Mouse (Mus musculus) limb, embryonic 13.5 days (tissue): ENCODE data around the gene Pik3ip1. TPM values are rescaled to one million over a fixed set of nuclear protein-coding genes. Genes with fewer than 3 reads are reported as not detected.

Experiments used
- ATAC-seq: fragments of 200-750 bp; cut with Nextera tagmentation; 2 replicates; pipeline ENCODE4 v1.8.0; 2017; ENCODE audit warnings: low read depth, moderate number of reproducible peaks, moderate TSS enrichment; ENCODE audit not compliant: low FRiP score
- H3K27ac ChIP-seq: fragments of 300-500 bp; sonication (generic); 2 replicates; pipeline ENCODE4 v1.5.1; 2015; ENCODE audit warnings: inconsistent platforms, mild to moderate bottlenecking, moderate library complexity
- H3K27me3 ChIP-seq: fragments of 300-500 bp; sonication (generic); 2 replicates; pipeline ENCODE4 v1.6.1; 2015; ENCODE audit warnings: mild to moderate bottlenecking, inconsistent platforms
- H3K36me3 ChIP-seq: fragments of 300-500 bp; sonication (generic); 2 replicates; pipeline ENCODE4 v1.6.1; 2015; ENCODE audit warnings: inconsistent platforms, mild to moderate bottlenecking, moderate library complexity
- H3K4me1 ChIP-seq: fragments of 300-500 bp; sonication (generic); 2 replicates; pipeline ENCODE4 v1.6.1; 2015; ENCODE audit warnings: inconsistent platforms
- H3K4me2 ChIP-seq: fragments of 300-500 bp; sonication (generic); replicated peaks from 2 replicates; pipeline ENCODE4 v1.6.1; 2015; ENCODE audit warnings: inconsistent platforms, mild to moderate bottlenecking, moderate library complexity
- H3K4me3 ChIP-seq: fragments of 300-500 bp; sonication (generic); 2 replicates; pipeline ENCODE4 v1.5.1; 2015; ENCODE audit warnings: moderate library complexity, mild to moderate bottlenecking, inconsistent platforms
- H3K9ac ChIP-seq: fragments of 300-500 bp; sonication (generic); 2 replicates; pipeline ENCODE4 v1.6.1; 2015; ENCODE audit warnings: mild to moderate bottlenecking, inconsistent platforms
- H3K9me3 ChIP-seq: fragments of 300-500 bp; sonication (generic); 2 replicates; pipeline ENCODE4 v1.6.1; 2016; ENCODE audit warnings: inconsistent platforms
- WGBS: fragments of 180-500 bp; shearing (Covaris S2); methylation state at CpG from one replicate; pipeline ENCODE4 v1.1.7; 2015; 5-methylcytosine and 5-hydroxymethylcytosine counted together
- polyA plus RNA-seq: library from polyadenylated mRNA; unstranded; fragments of >200 nt; fragmentation: Nextera tagmentation; extraction: Ambion mirVana; gene quantifications from 2 replicates; pipeline ENCODE4 v1.2.1, GENCODE M21; 2015

The Pik3ip1 gene
- polyA plus RNA-seq, 1 experiment from 2014 or later: 17.2 TPM

DNA sequence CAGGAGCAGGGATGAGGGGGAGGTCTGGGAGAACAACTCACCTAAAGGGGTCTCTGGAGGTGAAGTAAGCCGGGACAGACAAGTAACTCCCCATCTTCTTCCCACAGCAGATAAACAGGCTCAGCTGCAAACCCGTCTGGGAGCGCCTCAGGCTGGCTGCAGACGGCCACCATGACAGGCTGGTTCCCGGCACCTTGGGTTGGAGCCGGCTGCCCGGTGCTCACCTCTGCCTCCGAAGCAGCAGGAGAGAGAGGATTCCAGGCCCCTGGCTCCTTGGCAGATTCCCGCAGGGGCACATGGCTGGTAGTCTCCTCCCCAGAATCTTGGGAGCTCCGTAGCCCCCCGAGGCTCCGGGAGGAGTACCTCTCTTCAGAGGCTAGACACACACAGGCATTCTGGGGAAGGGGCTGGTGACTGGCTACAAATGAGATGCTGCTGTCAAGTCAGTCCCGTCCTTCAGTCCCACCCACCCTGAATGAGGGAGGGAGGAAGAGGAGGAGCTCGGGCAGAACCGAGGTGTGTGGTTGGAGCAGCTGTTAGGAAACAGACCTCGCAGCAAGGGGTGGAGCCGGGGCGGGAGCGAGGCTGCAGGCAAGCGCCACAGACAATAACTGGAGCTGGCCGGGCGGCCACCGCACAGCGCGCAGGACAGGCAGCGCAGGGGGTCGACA lies 40.9 kb downstream of the Pik3ip1 start:
- H3K4me1 ChIP-seq: peaks cover 51% of the 10 kb centered on the region
- peak overlapping the region; percentile 75 for H3K9ac ChIP-seq
- peak overlapping the region; percentile 97 for H3K4me2 ChIP-seq
- WGBS: 2% methylated on average over 27 of the region's 27 CpGs
- peak overlapping the region; percentile 65; the same call in 1 of the 2 replicates for H3K27ac ChIP-seq
- H3K27me3 ChIP-seq: no peaks in the 10 kb centered on the region
- ATAC-seq: peak; percentile 96
- H3K36me3 ChIP-seq: no peaks in the 10 kb centered on the region
- peak overlapping the region; percentile 64 for H3K4me3 ChIP-seq
- no peaks in the 10 kb centered on the region for H3K9me3 ChIP-seq

DNA sequence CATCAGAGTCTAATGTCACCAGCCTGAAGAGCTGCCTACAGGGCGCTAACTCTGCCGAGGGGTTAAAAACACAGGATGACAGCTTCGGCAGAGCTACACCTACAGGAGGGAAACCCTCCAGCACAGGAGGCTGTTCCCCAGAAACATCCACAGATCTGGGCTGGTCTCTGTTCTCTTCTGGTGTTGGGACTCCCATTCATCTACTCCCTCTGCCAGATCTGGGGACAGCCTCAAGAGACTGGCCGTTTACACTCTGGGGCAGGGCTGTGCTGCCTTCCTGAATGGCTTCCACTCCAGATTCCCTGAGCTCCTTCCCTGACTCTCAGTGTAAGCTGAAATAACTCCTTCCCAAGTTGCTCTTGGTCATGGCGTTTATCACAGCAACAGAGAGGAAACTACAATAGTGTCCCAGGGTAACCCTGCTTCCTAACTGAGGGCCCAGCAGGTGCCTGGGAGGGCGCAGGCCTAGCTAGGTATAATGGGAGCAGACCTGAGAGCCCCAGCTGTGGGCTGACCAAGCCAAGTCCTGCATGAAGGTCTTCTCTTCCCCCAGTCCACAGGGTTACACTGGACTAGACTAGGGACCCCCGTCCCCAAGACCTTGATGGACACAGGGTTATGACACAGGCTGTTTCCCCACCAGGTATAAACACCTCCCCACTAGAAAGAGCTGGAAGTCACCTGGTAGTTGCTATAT lies 41.5 kb downstream of the Pik3ip1 start:
- peak overlapping the region; percentile 74 for H3K9ac ChIP-seq
- H3K27me3 ChIP-seq: no peaks in the 10 kb centered on the region
- peak overlapping the region; percentile 65 for H3K27ac ChIP-seq
- H3K4me2 ChIP-seq: peak overlapping the region; percentile 97
- no peaks in the 10 kb centered on the region for H3K36me3 ChIP-seq
- no peak; the same call in 1 of the 2 replicates for ATAC-seq
- no peaks in the 10 kb centered on the region for H3K9me3 ChIP-seq
- H3K4me1 ChIP-seq: peaks cover 51% of the 10 kb centered on the region
- peak overlapping the region; percentile 64 for H3K4me3 ChIP-seq
- WGBS: 24% methylated on average over 7 of the region's 7 CpGs

DNA sequence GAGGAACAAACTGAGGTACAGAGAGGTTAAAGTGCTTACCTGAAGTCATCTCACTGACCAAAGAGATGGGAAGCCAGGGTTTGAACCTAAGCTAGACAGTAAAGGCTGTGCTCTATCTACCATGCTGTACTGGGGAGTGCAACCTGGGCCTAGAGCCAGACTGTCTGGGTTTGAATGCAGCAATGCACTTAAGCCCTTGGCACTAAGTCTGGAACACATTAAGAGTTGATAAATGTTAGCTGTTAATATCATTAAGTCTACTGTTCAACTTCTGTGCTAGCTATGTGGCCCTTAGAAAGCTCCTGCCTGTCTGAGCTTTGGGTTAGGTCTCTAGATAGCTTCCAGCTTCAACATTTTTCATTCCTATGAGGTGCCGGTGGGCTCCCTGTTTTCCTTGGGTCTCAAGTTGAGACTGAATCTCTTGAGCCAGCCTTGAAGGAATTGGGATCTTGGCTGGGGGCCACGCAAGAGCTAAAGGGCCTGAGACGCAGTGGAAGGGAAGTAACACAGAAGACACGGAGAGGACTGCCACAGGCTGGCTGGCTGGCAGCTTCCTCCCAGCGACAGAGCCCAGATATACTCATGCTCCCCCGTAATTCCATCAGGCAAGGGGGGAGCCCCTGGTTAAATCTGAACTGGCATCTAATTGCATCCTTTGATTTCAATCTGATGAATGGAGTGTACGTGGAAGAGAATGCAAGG lies 43.5 kb downstream of the Pik3ip1 start:
- ATAC-seq: no peak
- Histone ChIP-seq H3K4me2 (peak overlapping the region; percentile 46), H3K27me3 (no peaks in the 10 kb centered on the region), H3K4me1 (peaks cover 51% of the 10 kb centered on the region), H3K36me3 (no peaks in the 10 kb centered on the region), H3K4me3 (no peak overlapping the region), H3K9ac (0 out of 2 replicates have a peak overlapping the region, but pooled peaks have one; percentile 40), H3K9me3 (no peaks in the 10 kb centered on the region), H3K27ac (peak overlapping the region; percentile 67)
- 14% methylated on average over 7 of the region's 7 CpGs for WGBS

DNA sequence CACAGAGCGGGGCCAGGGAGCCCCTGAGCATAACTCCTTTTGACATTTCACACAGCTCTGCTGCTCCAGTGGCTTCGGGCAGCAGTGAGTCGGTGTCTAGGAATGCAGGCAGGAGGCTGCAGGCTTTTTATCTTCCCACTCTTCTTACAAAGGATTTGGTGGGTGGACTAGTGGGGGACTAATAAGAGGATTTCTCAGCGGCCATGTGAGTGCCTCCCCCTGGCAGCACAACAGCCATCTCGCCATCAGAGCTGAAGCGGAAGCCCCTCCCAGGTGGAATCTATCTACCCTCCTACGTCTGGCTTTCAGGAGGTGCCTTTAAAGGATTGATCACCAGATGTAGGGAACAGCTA lies 44.1 kb downstream of the Pik3ip1 start:
- peak overlapping the region; percentile 46 for H3K4me2 ChIP-seq
- peaks cover 46% of the 10 kb centered on the region for H3K4me1 ChIP-seq
- no peaks in the 10 kb centered on the region for H3K27me3 ChIP-seq
- peak overlapping the region; percentile 40; the same call in 1 of the 2 replicates for H3K9ac ChIP-seq
- 4% methylated on average over 7 of the region's 7 CpGs for WGBS
- H3K4me3 ChIP-seq: no peak overlapping the region
- no peaks in the 10 kb centered on the region for H3K9me3 ChIP-seq
- peak overlapping the region; percentile 67 for H3K27ac ChIP-seq
- ATAC-seq: no peak
- no peaks in the 10 kb centered on the region for H3K36me3 ChIP-seq

DNA sequence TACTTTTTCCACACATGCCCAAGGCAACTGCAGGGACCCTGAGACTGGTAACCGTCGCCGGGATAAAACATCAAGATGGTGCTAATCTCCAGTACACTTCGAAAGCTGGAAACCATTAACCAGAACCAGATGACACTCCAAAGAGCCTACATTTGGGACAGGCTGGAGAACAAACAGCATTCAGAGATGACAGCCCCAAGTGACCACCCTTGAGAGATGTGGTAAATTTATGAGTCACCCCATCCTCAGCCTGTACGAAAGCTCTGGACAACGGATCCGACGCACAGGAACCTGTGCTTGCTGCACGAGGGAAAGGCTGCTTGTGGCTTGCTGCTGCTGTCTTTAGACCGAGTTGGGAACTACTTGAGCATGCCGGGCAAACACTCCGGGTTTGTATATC lies 44.5 kb downstream of the Pik3ip1 start:
- peak overlapping the region; percentile 67; the same call in 1 of the 2 replicates for H3K27ac ChIP-seq
- no peaks in the 10 kb centered on the region for H3K36me3 ChIP-seq
- 24% methylated on average over 12 of the region's 12 CpGs for WGBS
- H3K9ac ChIP-seq: peak overlapping the region; percentile 40; the same call in 1 of the 2 replicates
- ATAC-seq: no peak
- no peak overlapping the region for H3K4me3 ChIP-seq
- peaks cover 42% of the 10 kb centered on the region for H3K4me1 ChIP-seq
- H3K27me3 ChIP-seq: no peaks in the 10 kb centered on the region
- no peaks in the 10 kb centered on the region for H3K9me3 ChIP-seq
- H3K4me2 ChIP-seq: peak overlapping the region; percentile 46

DNA sequence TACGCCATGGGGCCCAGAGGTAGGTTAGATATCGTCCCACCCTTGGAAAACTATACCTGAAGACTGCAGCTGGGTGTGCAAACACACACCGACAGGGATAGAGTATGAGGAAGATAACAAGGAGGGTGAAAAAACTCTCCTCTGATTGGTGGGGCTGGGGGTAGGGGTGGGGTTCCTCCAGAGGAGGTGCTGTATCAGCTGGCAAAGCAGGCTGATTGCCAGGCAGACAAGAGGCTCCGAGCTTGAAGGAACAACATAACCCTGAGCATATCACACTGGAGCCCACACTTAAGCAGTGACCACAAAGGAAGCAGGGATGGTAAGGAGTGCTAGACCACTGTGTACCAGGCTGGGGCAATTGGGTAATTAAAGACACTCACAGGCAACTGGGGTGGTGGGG lies 49.2 kb downstream of the Pik3ip1 start:
- Histone ChIP-seq H3K4me3 (no peak overlapping the region), H3K36me3 (peaks cover 20% of the 10 kb centered on the region), H3K9me3 (no peaks in the 10 kb centered on the region), H3K27me3 (no peaks in the 10 kb centered on the region), H3K27ac (no peak overlapping the region), H3K9ac (no peak overlapping the region), H3K4me2 (no peak overlapping the region), H3K4me1 (peaks cover 10% of the 10 kb centered on the region)
- WGBS: 87% methylated on average over 4 of the region's 4 CpGs
- ATAC-seq: no peak

DNA sequence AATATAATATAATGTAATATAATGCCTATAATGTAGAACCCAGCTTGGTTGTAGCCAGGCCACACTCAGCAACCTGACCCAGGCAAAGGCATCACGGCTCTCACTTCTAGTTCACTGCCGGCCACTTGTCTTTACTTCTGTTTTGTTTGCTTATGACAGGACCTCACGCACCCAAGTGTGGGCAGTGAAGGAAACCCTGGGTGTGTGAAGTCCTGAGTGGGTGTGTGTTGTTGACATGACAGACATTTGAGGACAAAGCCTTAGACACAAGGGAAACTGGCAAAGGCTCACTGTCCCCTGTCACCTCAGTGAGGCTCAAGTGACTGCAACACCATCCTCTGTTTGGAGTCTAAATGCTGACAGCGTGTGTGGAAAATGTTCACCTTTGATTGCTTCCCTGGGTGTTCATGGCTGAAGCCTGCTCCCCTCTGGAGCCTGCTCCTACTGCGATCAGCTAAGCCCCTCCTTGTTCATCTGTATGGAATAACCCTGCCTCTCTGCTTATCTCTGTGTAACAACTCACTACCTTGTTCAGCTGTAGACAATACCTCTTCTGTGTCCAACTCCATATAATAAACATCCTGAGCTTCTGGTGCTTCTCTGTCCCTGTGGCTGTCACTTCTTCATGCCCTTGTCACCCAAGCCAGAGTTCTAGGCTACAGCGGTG lies 51.1 kb downstream of the Pik3ip1 start:
- Histone ChIP-seq H3K27me3 (no peaks in the 10 kb centered on the region), H3K9me3 (no peaks in the 10 kb centered on the region), H3K9ac (no peak overlapping the region), H3K27ac (no peak overlapping the region), H3K4me1 (no peaks in the 10 kb centered on the region), H3K4me2 (no peak overlapping the region), H3K36me3 (peaks cover 22% of the 10 kb centered on the region), H3K4me3 (no peak overlapping the region)
- WGBS: 91% methylated on average over 6 of the region's 6 CpGs
- ATAC-seq: no peak

DNA sequence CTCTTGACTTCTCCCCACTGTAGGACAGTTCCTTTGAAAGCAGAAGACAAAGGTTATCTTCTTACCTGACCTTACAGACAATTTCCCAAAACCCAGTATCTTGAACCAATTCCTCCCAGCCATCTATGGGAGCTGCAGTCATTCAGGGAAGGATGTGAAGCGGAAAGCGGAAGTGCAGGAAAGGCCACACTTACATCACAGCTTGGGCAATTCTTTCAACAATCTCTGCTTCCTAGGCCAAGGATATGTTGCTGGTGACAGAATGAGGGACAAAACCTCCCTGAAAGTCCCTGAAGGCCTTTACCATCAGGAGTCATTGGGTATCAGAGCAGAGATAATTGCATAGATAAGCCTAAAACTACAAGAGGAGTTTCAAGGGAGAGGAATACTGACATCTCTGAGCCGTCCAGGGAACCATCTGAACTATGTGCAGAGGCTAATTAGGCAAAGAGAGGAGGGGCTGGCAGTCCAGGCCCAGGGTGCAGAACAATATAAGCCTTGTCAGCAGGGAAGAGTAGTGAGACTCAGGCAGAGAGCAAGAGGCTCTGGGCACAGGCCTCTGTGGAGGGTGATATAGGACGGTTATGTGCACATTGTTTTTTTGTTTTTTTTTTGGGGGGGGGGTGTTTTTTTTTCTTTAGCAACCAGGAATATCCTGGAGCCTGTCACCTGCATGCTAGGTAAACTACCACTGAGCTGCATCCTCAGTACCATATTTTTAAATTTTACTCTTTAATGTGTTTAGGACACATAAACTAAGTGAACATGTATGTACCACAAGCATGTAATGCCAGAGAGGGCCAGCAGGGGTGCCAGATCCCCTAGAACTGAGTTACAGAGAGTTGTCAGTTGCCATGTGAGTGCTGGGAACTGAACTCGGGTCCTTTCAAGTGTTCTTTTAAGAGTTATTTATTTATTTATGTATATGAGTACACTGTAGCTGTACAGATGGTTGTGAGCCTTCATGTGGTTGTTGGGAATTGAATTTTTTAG lies 52.7 kb downstream of the Pik3ip1 start:
- no peaks in the 10 kb centered on the region for H3K27me3 ChIP-seq
- no peak for ATAC-seq
- 82% methylated on average over 5 of the region's 5 CpGs for WGBS

DNA sequence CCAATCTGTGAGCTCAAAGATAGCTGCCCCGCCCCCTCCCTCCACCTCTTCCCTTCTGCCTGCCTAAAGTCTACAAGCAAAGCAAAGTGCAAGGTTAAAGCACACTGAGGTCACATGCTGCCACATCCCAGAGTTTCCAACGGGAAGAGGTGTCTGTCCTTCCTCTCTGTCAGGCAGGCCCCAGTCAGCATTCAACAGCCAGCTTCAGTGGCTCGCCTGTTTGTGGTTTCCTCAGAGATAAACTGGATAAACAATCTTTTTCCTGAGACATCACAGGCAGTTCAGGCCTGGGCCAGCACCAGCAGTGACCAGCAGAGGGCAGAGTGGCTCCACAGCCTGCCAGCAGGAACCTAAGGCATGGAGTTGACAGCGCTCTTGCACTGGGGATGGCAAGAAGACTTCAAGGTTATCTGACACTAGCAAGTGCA lies 56.8 kb downstream of the Pik3ip1 start:
- no peak overlapping the region for H3K4me3 ChIP-seq
- H3K4me2 ChIP-seq: no peak overlapping the region
- ATAC-seq: peak; percentile 73; the same call in 1 of the 2 replicates
- no peak overlapping the region for H3K27ac ChIP-seq
- no peak overlapping the region for H3K9ac ChIP-seq
- WGBS: 19% methylated on average over 4 of the region's 4 CpGs
- no peaks in the 10 kb centered on the region for H3K27me3 ChIP-seq
- no peaks in the 10 kb centered on the region for H3K4me1 ChIP-seq
- no peaks in the 10 kb centered on the region for H3K9me3 ChIP-seq
- H3K36me3 ChIP-seq: peaks cover 21% of the 10 kb centered on the region

More for the DNA sequence above, 52.7 kb downstream of the Pik3ip1 start:
- no peaks in the 10 kb centered on the region for H3K9me3 ChIP-seq
- no peak overlapping the region for H3K4me2 ChIP-seq
- H3K36me3 ChIP-seq: peaks cover 25% of the 10 kb centered on the region
- H3K9ac ChIP-seq: no peak overlapping the region
- H3K4me1 ChIP-seq: no peaks in the 10 kb centered on the region
- H3K4me3 ChIP-seq: no peak overlapping the region
- H3K27ac ChIP-seq: no peak overlapping the region

DNA sequence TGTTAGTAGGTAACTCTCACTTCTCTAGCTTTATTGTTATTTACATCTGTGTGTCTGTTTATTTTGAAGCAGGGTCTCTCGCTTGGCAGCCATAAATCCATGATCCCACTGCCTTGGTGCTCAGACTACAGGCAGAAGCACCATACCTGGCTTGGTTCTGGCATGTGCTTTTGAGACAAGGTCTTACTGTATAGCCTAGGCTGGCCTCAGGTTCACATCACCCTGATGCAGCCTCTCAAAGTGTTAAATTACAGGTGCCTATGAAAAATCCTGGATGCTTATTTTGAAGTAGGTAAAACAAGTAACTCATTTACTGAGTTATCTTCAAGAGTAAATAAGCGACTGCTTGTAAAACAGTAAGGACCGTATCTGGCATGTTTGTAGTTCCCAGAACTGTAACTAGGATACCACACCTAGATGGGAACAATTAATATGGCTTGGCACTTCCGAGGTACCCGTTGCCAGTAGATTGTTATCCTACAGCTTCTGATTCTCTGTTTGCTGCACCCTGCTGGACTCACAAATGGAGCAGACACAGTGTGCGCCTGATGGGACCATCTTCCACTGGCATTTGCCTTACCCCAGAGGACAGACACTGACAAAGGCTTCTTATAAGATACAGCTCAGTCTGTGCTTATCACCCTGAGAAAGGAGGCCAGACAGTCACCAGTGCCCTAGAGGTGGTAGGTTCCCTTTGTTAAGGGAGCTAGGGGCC lies 57.4 kb downstream of the Pik3ip1 start:
- Histone ChIP-seq H3K4me2 (no peak overlapping the region), H3K9ac (no peak overlapping the region), H3K27ac (no peak overlapping the region), H3K4me1 (peaks cover 4% of the 10 kb centered on the region), H3K36me3 (peaks cover 20% of the 10 kb centered on the region), H3K4me3 (no peak overlapping the region), H3K27me3 (no peaks in the 10 kb centered on the region), H3K9me3 (no peaks in the 10 kb centered on the region)
- 76% methylated on average over 6 of the region's 6 CpGs for WGBS
- no peak for ATAC-seq
